Mouse (Mus musculus): ENCODE results near the gene Ly6g5c. TPM values are rescaled to one million over a fixed set of nuclear protein-coding genes. Genes with fewer than 3 reads are reported as not detected.

Gene Ly6g5c
- total RNA-seq, 2 experiments from 2014 or later = not detected

- DNase-seq (ENCODE audit: low spot score in 2 of 2) = no peak
Observed at GRCm38 (mm10) chr17:35080710-35081109, 27.4 kb upstream of the Ly6g5c start.

GRCm38 (mm10) chr17:35082841-35083576 is 25.1 kb upstream of the Ly6g5c start:
- DNase-seq (ENCODE audit: low spot score in 2 of 2) = no peak

- no peak for DNase-seq (ENCODE audit: low spot score in 2 of 2)
Observed at GRCm38 (mm10) chr17:35083929-35084497, 24.1 kb upstream of the Ly6g5c start.

- no peak for DNase-seq (ENCODE audit: low spot score in 2 of 2)
Observed at GRCm38 (mm10) chr17:35085208-35085865, 22.7 kb upstream of the Ly6g5c start, which contains the start of gene Ly6g6f. Ly6g6f (minus strand) TSS chr17:35085610.

- no peak for DNase-seq (ENCODE audit: low spot score in 2 of 2)
Observed at GRCm38 (mm10) chr17:35088151-35088550, 19.9 kb upstream of the Ly6g5c start.

- peak; percentile 84 to 87 for DNase-seq (ENCODE audit: low spot score in 2 of 2)
Observed at GRCm38 (mm10) chr17:35088825-35089644, 19.0 kb upstream of the Ly6g5c start, which contains the start of gene Abhd16a. Abhd16a (plus strand) TSS chr17:35089263.

- DNase-seq (ENCODE audit: low spot score in 2 of 2) = no peak
Observed at GRCm38 (mm10) chr17:35090166-35090932, 17.7 kb upstream of the Ly6g5c start.

- no peak for DNase-seq (ENCODE audit: low spot score in 2 of 2)
Observed at GRCm38 (mm10) chr17:35092403-35093198, 15.5 kb upstream of the Ly6g5c start.

- DNase-seq (ENCODE audit: low spot score in 2 of 2) = no peak
Observed at GRCm38 (mm10) chr17:35094475-35095365, 13.4 kb upstream of the Ly6g5c start.

- DNase-seq (ENCODE audit: low spot score in 2 of 2) = no peak
Observed at GRCm38 (mm10) chr17:35096597-35096996, 11.5 kb upstream of the Ly6g5c start.

GRCm38 (mm10) chr17:35097164-35097655 is 10.9 kb upstream of the Ly6g5c start:
- no peak for DNase-seq (ENCODE audit: low spot score in 2 of 2)

- no peak for DNase-seq (ENCODE audit: low spot score in 2 of 2)
Observed at GRCm38 (mm10) chr17:35100196-35100765, 7.8 kb upstream of the Ly6g5c start.

- DNase-seq (ENCODE audit: low spot score in 2 of 2) = no peak
Observed at GRCm38 (mm10) chr17:35101161-35101560, 6.9 kb upstream of the Ly6g5c start.

- no peak for DNase-seq (ENCODE audit: low spot score in 2 of 2)
Observed at GRCm38 (mm10) chr17:35102299-35102698, 5.8 kb upstream of the Ly6g5c start.

GRCm38 (mm10) chr17:35103221-35103690 is 4.8 kb upstream of the Ly6g5c start:
- DNase-seq (ENCODE audit: low spot score in 2 of 2) = no peak

GRCm38 (mm10) chr17:35104079-35104478 is 4.0 kb upstream of the Ly6g5c start:
- no peak for DNase-seq (ENCODE audit: low spot score in 2 of 2)

- DNase-seq (ENCODE audit: low spot score in 2 of 2) = no peak
Observed at GRCm38 (mm10) chr17:35104754-35105153, 3.3 kb upstream of the Ly6g5c start.
